Mouse (Mus musculus): ENCODE data around the gene Hps3.
A peak's percentile ranks its signal among the peaks of the same experiment; 100 is the strongest.
"Not testable (repeated sequence)": the region's sequence is repeated elsewhere in the genome, so short reads cannot be mapped to it uniquely, and the experiment has no call there.

Hps3 gene

GRCm38 (mm10) chr3:20034719-20035404, at the start of gene Hps3:
Gene Hps3 (minus strand): TSS chr3:20035315.
- peak; percentile 92 for DNase-seq

- no peak for DNase-seq
Observed at GRCm38 (mm10) chr3:20082161-20082560, 47.0 kb upstream of the Hps3 start.

- DNase-seq = no peak
Observed at GRCm38 (mm10) chr3:20076145-20077053, 41.3 kb upstream of the Hps3 start.

- no peak for DNase-seq
Observed at GRCm38 (mm10) chr3:20058197-20058541, 23.1 kb upstream of the Hps3 start.

GRCm38 (mm10) chr3:20057306-20058196, 22.4 kb upstream of the Hps3 start, which contains the start of gene Hltf:
Gene Hltf (plus strand): TSS chr3:20057811.
- DNase-seq = peak; percentile 95

GRCm38 (mm10) chr3:20044736-20045135, 9.6 kb upstream of the Hps3 start:
- not testable (repeated sequence) for DNase-seq

- not testable (repeated sequence) for DNase-seq
Observed at GRCm38 (mm10) chr3:20041461-20041860, 6.3 kb upstream of the Hps3 start.

- no peak for DNase-seq
Observed at GRCm38 (mm10) chr3:20036069-20036468, 954 bp upstream of the Hps3 start.

- DNase-seq = no peak
Observed at GRCm38 (mm10) chr3:20033761-20034718, 1.1 kb downstream of the Hps3 start.

GRCm38 (mm10) chr3:20030807-20031206, 4.3 kb downstream of the Hps3 start:
- no peak for DNase-seq

GRCm38 (mm10) chr3:20028640-20029039, 6.5 kb downstream of the Hps3 start:
- no peak for DNase-seq

- DNase-seq = no peak
Observed at GRCm38 (mm10) chr3:20027788-20028187, 7.3 kb downstream of the Hps3 start.

- DNase-seq = no peak
Observed at GRCm38 (mm10) chr3:20026996-20027689, 8.0 kb downstream of the Hps3 start.

GRCm38 (mm10) chr3:20026481-20026880, 8.6 kb downstream of the Hps3 start:
- no peak for DNase-seq

- no peak for DNase-seq
Observed at GRCm38 (mm10) chr3:20023832-20024231, 11.3 kb downstream of the Hps3 start.

GRCm38 (mm10) chr3:20018076-20018475, 17.0 kb downstream of the Hps3 start:
- DNase-seq = no peak

- DNase-seq = no peak
Observed at GRCm38 (mm10) chr3:20014454-20014853, 20.7 kb downstream of the Hps3 start.

- not testable (repeated sequence) for DNase-seq
Observed at GRCm38 (mm10) chr3:20010905-20011304, 24.2 kb downstream of the Hps3 start.

- DNase-seq = no peak
Observed at GRCm38 (mm10) chr3:20010464-20010863, 24.7 kb downstream of the Hps3 start.

GRCm38 (mm10) chr3:20007759-20008158, 27.4 kb downstream of the Hps3 start:
- no peak for DNase-seq

GRCm38 (mm10) chr3:20007275-20007674, 27.8 kb downstream of the Hps3 start:
- DNase-seq = no peak

Measured in right cerebral cortex, adult 18-20 months (tissue).